Mouse (Mus musculus) heart, adult 2 months (tissue): ENCODE data around the gene Bcap29. TPM values are rescaled to one million over a fixed set of nuclear protein-coding genes. Genes with fewer than 3 reads are reported as not detected.

ENCODE experiments used
- DNase-seq, 2 experiments: peaks; one replicate each; pipeline ENCODE4 v3.0.0; 2021
- H3K27ac ChIP-seq: fragments of 200-600 bp; 2 replicates; pipeline ENCODE4 v1.8.1; 2022
- H3K27me3 ChIP-seq: fragments of 200-500 bp; 2 replicates; pipeline ENCODE4 v1.6.1; 2012; ENCODE audit warnings: mild to moderate bottlenecking, low read length, inconsistent platforms, mixed read lengths; ENCODE audit not compliant: control insufficient read depth, insufficient read depth
- H3K36me3 ChIP-seq: fragments of 200-500 bp; 2 replicates; pipeline ENCODE4 v1.6.1; 2012; ENCODE audit warnings: low read length, inconsistent platforms; ENCODE audit not compliant: control insufficient read depth, insufficient read depth
- H3K4me1 ChIP-seq: fragments of 200-500 bp; 2 replicates; pipeline ENCODE4 v1.6.1; 2011; ENCODE audit warnings: low read length; ENCODE audit not compliant: control insufficient read depth, insufficient read depth
- H3K4me3 ChIP-seq: fragments of 200-600 bp; 2 replicates; pipeline ENCODE4 v1.8.1; 2022
- H3K79me2 ChIP-seq: fragments of 200-500 bp; replicated peaks from 2 replicates; pipeline ENCODE4 v1.6.1; 2012; ENCODE audit warnings: mild to moderate bottlenecking, inconsistent platforms, low read length, moderate library complexity, mixed read lengths; ENCODE audit not compliant: control insufficient read depth, insufficient read depth
- H3K9ac ChIP-seq: fragments of 200-500 bp; 2 replicates; pipeline ENCODE4 v1.6.1; 2012; ENCODE audit warnings: low read depth, mild to moderate bottlenecking, control low read depth, inconsistent platforms, low read length, mixed read lengths
- CTCF ChIP-seq: fragments of 200-600 bp; IDR thresholded peaks from 2 replicates; pipeline ENCODE4 v1.8.1; 2022; ENCODE audit warnings: antibody characterized with exemption, mild to moderate bottlenecking, moderate library complexity
- EP300 ChIP-seq: fragments of 200-500 bp; IDR thresholded peaks from 2 replicates; pipeline ENCODE4 v1.6.1; 2011; ENCODE audit warnings: low read depth, low read length, control low read depth; ENCODE audit not compliant: insufficient read depth
- POLR2A ChIP-seq: fragments of 200-500 bp; IDR thresholded peaks from 2 replicates; pipeline ENCODE4 v1.6.1; 2011; ENCODE audit warnings: mild to moderate bottlenecking, low read depth, low read length, control low read depth; ENCODE audit not compliant: insufficient read depth
- WGBS: fragments of 180-500 bp; shearing (Covaris S2); methylation state at CpG from one replicate; pipeline ENCODE4 v1.1.7; 2018; 5-methylcytosine and 5-hydroxymethylcytosine counted together
- intact Hi-C: fragments of 180-260 bp; cut with DNase I; formaldehyde crosslinking; loops from one replicate; pipeline ENCODE4 v1.15.1; 2025
- polyA plus RNA-seq: library from polyadenylated mRNA; depleted of rRNA; stranded (reverse); fragments of >200 nt; gene quantifications from 2 replicates; pipeline ENCODE4 v1.2.3, GENCODE M21; 2012
- total RNA-seq, 2 experiments: library from RNA; stranded (reverse); gene quantifications; 2 replicates each; pipeline ENCODE4 v1.2.3; 2021

Bcap29 gene
- total and polyA plus RNA-seq, 3 experiments = 7.9 to 34.3 (median 30.9) TPM

- H3K4me3 ChIP-seq = no peak overlapping the region
- no peaks in the 10 kb centered on the region; the same call in 1 of the 2 replicates for H3K4me1 ChIP-seq
- H3K27me3 ChIP-seq = no peaks in the 10 kb centered on the region
- intact Hi-C loops = no loop called here
- H3K79me2 ChIP-seq = no peaks in the 10 kb centered on the region
- no peak for DNase-seq
- WGBS = 40% methylated on average over 3 of the region's 3 CpGs
- TF ChIP-seq CTCF (no peak), POLR2A (no peak), EP300 (no peak)
- H3K27ac ChIP-seq = no peak overlapping the region
- H3K9ac ChIP-seq = no peak overlapping the region
- H3K36me3 ChIP-seq = no peaks in the 10 kb centered on the region; the same call in 1 of the 2 replicates
Measured at GRCm38 (mm10) chr12:31592011-31592410, 42.4 kb downstream of the Bcap29 start.

- DNase-seq = no peak
- H3K36me3 ChIP-seq = no peaks in the 10 kb centered on the region
- H3K27me3 ChIP-seq = no peaks in the 10 kb centered on the region
- H3K27ac ChIP-seq = no peak overlapping the region
- WGBS = 75% methylated on average over 2 of the region's 2 CpGs
- H3K4me3 ChIP-seq = no peak overlapping the region
- TF ChIP-seq POLR2A = no peak
- TF ChIP-seq CTCF = no peak
- no peak for TF ChIP-seq EP300
- intact Hi-C loops = no loop called here
- no peaks in the 10 kb centered on the region for H3K79me2 ChIP-seq
- no peaks in the 10 kb centered on the region for H3K4me1 ChIP-seq
- no peak overlapping the region for H3K9ac ChIP-seq
Measured at GRCm38 (mm10) chr12:31583726-31584125, 50.7 kb downstream of the Bcap29 start.

GRCm38 (mm10) chr12:31582081-31582480 lies 52.4 kb downstream of the Bcap29 start:
- Histone ChIP-seq H3K9ac (no peak overlapping the region), H3K4me1 (no peaks in the 10 kb centered on the region), H3K27ac (no peak overlapping the region), H3K27me3 (no peaks in the 10 kb centered on the region), H3K36me3 (no peaks in the 10 kb centered on the region), H3K79me2 (no peaks in the 10 kb centered on the region), H3K4me3 (no peak overlapping the region)
- TF ChIP-seq CTCF = no peak
- no peak for TF ChIP-seq POLR2A
- TF ChIP-seq EP300 = no peak
- 84% methylated on average over 5 of the region's 5 CpGs for WGBS
- no peak for DNase-seq
- intact Hi-C loops = no loop called here

GRCm38 (mm10) chr12:31581319-31581810 lies 53.1 kb downstream of the Bcap29 start:
- Histone ChIP-seq H3K27ac (no peak overlapping the region), H3K36me3 (no peaks in the 10 kb centered on the region), H3K9ac (no peak overlapping the region), H3K79me2 (no peaks in the 10 kb centered on the region), H3K27me3 (no peaks in the 10 kb centered on the region), H3K4me1 (no peaks in the 10 kb centered on the region), H3K4me3 (no peak overlapping the region)
- DNase-seq = no peak
- intact Hi-C loops = no loop called here
- no peak for TF ChIP-seq CTCF
- no peak for TF ChIP-seq EP300
- TF ChIP-seq POLR2A = no peak
- 63% methylated on average over 7 of the region's 7 CpGs for whole genome bisulfite sequencing

- TF ChIP-seq CTCF (no peak), EP300 (no peak), POLR2A (no peak)
- Histone ChIP-seq H3K27me3 (no peaks in the 10 kb centered on the region), H3K4me3 (no peak overlapping the region), H3K9ac (no peak overlapping the region), H3K79me2 (no peaks in the 10 kb centered on the region), H3K4me1 (no peaks in the 10 kb centered on the region), H3K27ac (no peak overlapping the region), H3K36me3 (no peaks in the 10 kb centered on the region)
- intact Hi-C loops = no loop called here
- 79% methylated on average over 5 of the region's 5 CpGs for WGBS
- DNase-seq = no peak
Measured at GRCm38 (mm10) chr12:31580634-31581318, 53.7 kb downstream of the Bcap29 start.

- no peak for TF ChIP-seq EP300
- TF ChIP-seq CTCF = no peak
- TF ChIP-seq POLR2A = no peak
- Histone ChIP-seq H3K9ac (no peak overlapping the region), H3K79me2 (no peaks in the 10 kb centered on the region), H3K27me3 (no peaks in the 10 kb centered on the region), H3K36me3 (no peaks in the 10 kb centered on the region), H3K4me3 (no peak overlapping the region), H3K4me1 (no peaks in the 10 kb centered on the region), H3K27ac (no peak overlapping the region)
- no peak for DNase-seq
- intact Hi-C loops = no loop called here
- 72% methylated on average over 8 of the region's 8 CpGs for WGBS
Measured at GRCm38 (mm10) chr12:31578691-31579476, 55.6 kb downstream of the Bcap29 start.
